Mouse (Mus musculus) intestine, postnatal 0 days (tissue): ENCODE results near the gene Acss2. TPM values are rescaled to one million over a fixed set of nuclear protein-coding genes. Genes with fewer than 3 reads are reported as not detected.

Experiments
- ATAC-seq: fragments of 200-750 bp; cut with Nextera tagmentation; 2 replicates; pipeline ENCODE4 v1.8.0; 2017; ENCODE audit warnings: mild to moderate bottlenecking, moderate TSS enrichment, moderate library complexity
- H3K27ac ChIP-seq: fragments of 300-500 bp; sonication (generic); 2 replicates; pipeline ENCODE4 v1.5.1; 2014; ENCODE audit warnings: mild to moderate bottlenecking, low read depth, low read length, moderate library complexity
- H3K27me3 ChIP-seq: fragments of 300-500 bp; sonication (generic); replicated peaks from 2 replicates; pipeline ENCODE4 v1.6.1; 2014; ENCODE audit warnings: low read length, mixed read lengths; ENCODE audit not compliant: control insufficient read depth, insufficient read depth
- H3K36me3 ChIP-seq: fragments of 300-500 bp; sonication (generic); 2 replicates; pipeline ENCODE4 v1.6.1; 2014; ENCODE audit warnings: mild to moderate bottlenecking, moderate library complexity; ENCODE audit not compliant: control insufficient read depth, insufficient read depth
- H3K4me1 ChIP-seq: fragments of 300-500 bp; sonication (generic); replicated peaks from 2 replicates; pipeline ENCODE4 v1.6.1; 2014; ENCODE audit warnings: antibody characterized with exemption, low read length, mixed read lengths; ENCODE audit not compliant: control insufficient read depth, insufficient read depth
- H3K4me2 ChIP-seq: fragments of 300-500 bp; sonication (generic); replicated peaks from 2 replicates; pipeline ENCODE4 v1.6.1; 2014; ENCODE audit warnings: low read depth, mild to moderate bottlenecking, moderate library complexity
- H3K4me3 ChIP-seq: fragments of 300-500 bp; sonication (generic); 2 replicates; pipeline ENCODE4 v1.5.1; 2014; ENCODE audit warnings: low read depth, low read length
- H3K9ac ChIP-seq: fragments of 300-500 bp; sonication (generic); 2 replicates; pipeline ENCODE4 v1.6.1; 2014; ENCODE audit warnings: mild to moderate bottlenecking, low read depth, low read length
- H3K9me3 ChIP-seq: fragments of 300-500 bp; sonication (generic); 2 replicates; pipeline ENCODE4 v1.6.1; 2016; ENCODE audit warnings: mixed run types; ENCODE audit not compliant: control insufficient read depth
- CTCF ChIP-seq: sonication (generic); IDR thresholded peaks from 2 replicates; pipeline ENCODE4 v1.5.1; 2016; ENCODE audit warnings: low read depth, mild to moderate bottlenecking, control low read depth, antibody characterized with exemption, moderate library complexity
- WGBS: fragments of 180-500 bp; shearing (Covaris S2); extraction: QIAGEN DNeasy Blood & Tissue Kit; methylation state at CpG from one replicate; pipeline ENCODE4 v1.1.7; 2014; 5-methylcytosine and 5-hydroxymethylcytosine counted together
- polyA plus RNA-seq: library from polyadenylated mRNA; unstranded; fragments of >200 nt; fragmentation: Nextera tagmentation; extraction: Ambion mirVana; gene quantifications from 2 replicates; pipeline ENCODE4 v1.2.1, GENCODE M21; 2015

The Acss2 gene
- polyA plus RNA-seq, 1 experiment from 2014 or later: 8.4 TPM

DNA sequence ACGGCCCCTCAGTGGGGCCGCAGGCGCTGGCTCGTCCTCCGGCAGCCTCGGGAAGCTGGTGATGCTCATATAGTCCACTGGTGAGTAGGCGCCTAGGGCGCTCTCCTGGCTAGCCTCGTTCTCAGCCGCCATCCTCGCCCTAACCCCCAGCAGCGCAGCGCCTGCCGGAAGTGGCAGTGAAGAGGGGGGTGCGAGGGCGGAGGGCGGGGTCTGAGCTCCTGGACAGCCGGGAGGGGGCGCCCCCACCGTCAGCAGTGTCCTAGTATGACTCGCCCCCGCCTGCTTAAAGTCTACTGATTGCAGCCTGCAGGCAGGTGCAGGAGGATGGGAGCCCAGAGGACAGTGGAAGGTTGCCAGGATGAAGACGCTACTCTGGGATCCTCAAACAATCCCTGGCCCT is 3.1 kb upstream of the Acss2 start:
- H3K4me2 ChIP-seq: peak overlapping the region; percentile 58
- 2% methylated on average over 21 of the region's 23 CpGs for WGBS
- H3K4me1 ChIP-seq: no peaks in the 10 kb centered on the region
- peaks cover 6% of the 10 kb centered on the region; the same call in 1 of the 2 replicates for H3K27me3 ChIP-seq
- peak overlapping the region; percentile 12; the same call in 1 of the 2 replicates for H3K9ac ChIP-seq
- no peaks in the 10 kb centered on the region for H3K36me3 ChIP-seq
- no peaks in the 10 kb centered on the region for H3K9me3 ChIP-seq
- ATAC-seq: no peak
- peak overlapping the region; percentile 24 for H3K4me3 ChIP-seq
- TF ChIP-seq CTCF: peak; percentile 68
- H3K27ac ChIP-seq: no peak overlapping the region

DNA sequence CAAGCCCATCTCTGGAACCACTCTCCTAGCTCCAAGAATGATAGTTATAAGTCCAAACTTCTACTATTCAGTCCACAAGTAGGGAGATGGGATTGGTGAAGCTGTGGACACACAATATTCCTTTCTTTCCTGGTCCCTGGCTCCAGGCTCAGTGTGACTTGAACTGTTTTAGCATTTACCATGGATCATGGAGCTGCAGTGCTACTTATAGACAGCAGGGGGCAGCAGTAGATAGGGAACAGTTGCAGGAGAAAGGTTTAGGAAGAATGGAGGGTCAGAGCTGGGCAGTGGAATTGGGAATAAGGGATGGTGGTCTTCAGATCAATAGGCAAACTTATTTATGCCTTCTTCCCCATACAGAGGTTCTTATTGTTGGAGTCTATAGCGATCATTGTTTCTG is 1.8 kb upstream of the Acss2 start:
- no peak overlapping the region for H3K9ac ChIP-seq
- H3K4me1 ChIP-seq: no peaks in the 10 kb centered on the region
- no peak for ATAC-seq

DNA sequence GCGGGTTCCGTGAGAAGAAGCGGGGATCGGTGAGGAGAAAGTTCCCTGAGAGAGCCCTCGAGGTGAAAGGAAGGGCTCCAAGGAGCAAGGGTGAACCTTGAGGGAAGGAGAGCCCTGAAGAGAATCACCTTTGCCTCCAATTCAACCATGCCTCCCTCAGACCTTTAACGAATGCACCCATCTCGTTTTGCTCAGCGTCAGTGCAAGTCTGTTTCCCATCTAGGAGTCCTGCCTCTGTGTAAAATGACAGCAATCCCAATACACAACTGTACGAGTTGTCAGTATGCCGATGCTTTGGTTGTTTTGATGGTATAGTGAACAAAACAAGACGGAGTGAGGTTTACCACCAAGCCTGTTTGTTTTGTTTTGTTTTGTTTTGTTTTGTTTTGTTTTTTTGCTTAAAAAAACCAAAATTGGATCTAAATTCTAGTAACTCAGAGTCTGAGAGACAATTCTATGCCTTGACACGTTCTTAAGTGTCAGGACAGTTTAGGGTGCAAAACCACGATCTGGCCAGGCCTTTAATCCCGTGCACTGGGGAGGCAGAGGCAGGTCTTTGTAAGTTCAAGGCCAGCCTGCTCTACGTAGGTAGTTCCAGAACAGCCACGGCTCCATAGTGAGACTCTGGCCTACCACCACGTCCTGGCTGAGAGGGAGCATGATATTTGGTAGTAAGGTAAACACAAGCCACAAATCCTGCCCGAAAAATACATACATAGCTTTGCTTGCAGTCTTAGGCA is 953 bp downstream of the Acss2 start:
- Histone ChIP-seq H3K4me3 (peak overlapping the region; percentile 80), H3K9ac (peak overlapping the region; percentile 51), H3K27me3 (peaks cover 6% of the 10 kb centered on the region; the same call in 1 of the 2 replicates), H3K9me3 (no peaks in the 10 kb centered on the region), H3K36me3 (no peaks in the 10 kb centered on the region), H3K4me2 (peak overlapping the region; percentile 87), H3K27ac (no peak overlapping the region), H3K4me1 (no peaks in the 10 kb centered on the region)
- 24% methylated on average over 18 of the region's 18 CpGs for WGBS
- no peak for ATAC-seq
- TF ChIP-seq CTCF: no peak

More for the DNA sequence above, 1.8 kb upstream of the Acss2 start:
- WGBS: 4% methylated on average over 1 of the region's 1 CpGs
- Histone ChIP-seq H3K27ac (no peak overlapping the region), H3K27me3 (peaks cover 6% of the 10 kb centered on the region; the same call in 1 of the 2 replicates), H3K4me3 (no peak overlapping the region), H3K9me3 (no peaks in the 10 kb centered on the region), H3K4me2 (no peak overlapping the region), H3K36me3 (no peaks in the 10 kb centered on the region)
- TF ChIP-seq CTCF: peak; percentile 98

- no peaks in the 10 kb centered on the region for H3K9me3 ChIP-seq
- H3K4me1 ChIP-seq: no peaks in the 10 kb centered on the region
- WGBS: 60% methylated on average over 5 of the region's 5 CpGs
- H3K27ac ChIP-seq: no peak overlapping the region
- TF ChIP-seq CTCF: no peak
- ATAC-seq: no peak
- no peaks in the 10 kb centered on the region for H3K27me3 ChIP-seq
- H3K9ac ChIP-seq: no peak overlapping the region
- H3K36me3 ChIP-seq: no peaks in the 10 kb centered on the region
- H3K4me2 ChIP-seq: no peak overlapping the region
- H3K4me3 ChIP-seq: no peak overlapping the region
Measured at GRCm38 (mm10) chr2:155523706-155524105, 6.0 kb downstream of the Acss2 start.

GRCm38 (mm10) chr2:155524378-155524777 is 6.6 kb downstream of the Acss2 start:
- no peak for TF ChIP-seq CTCF
- WGBS: 7% methylated on average over 1 of the region's 1 CpGs

DNA sequence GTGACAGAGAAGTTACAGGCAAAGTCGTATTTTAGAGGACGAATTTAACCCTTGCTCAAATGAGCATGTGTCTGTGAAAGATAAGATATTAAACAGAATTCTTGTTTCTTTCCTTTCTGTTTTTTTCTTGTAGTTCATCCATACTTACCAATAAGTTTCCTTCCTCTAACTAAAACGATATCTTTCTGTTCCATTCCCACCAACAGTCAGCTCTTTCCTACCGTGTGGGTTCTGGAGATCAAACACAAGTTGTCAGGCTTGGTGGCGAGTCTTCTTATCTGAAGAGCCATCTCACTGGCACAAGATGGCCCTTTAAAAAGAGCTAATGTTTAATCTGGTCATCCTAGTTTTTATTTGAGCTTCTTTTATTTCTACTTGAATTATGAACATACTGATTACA is 9.6 kb downstream of the Acss2 start:
- no peaks in the 10 kb centered on the region for H3K9me3 ChIP-seq
- no peaks in the 10 kb centered on the region for H3K36me3 ChIP-seq
- no peak overlapping the region for H3K27ac ChIP-seq
- H3K4me1 ChIP-seq: no peaks in the 10 kb centered on the region
- no peak for ATAC-seq
- no peak for TF ChIP-seq CTCF
- no peak overlapping the region for H3K9ac ChIP-seq
- 57% methylated on average over 5 of the region's 5 CpGs for WGBS
- no peak overlapping the region for H3K4me3 ChIP-seq
- no peaks in the 10 kb centered on the region for H3K27me3 ChIP-seq
- no peak overlapping the region for H3K4me2 ChIP-seq

More at GRCm38 (mm10) chr2:155524378-155524777, 6.6 kb downstream of the Acss2 start:
- H3K4me3 ChIP-seq: no peak overlapping the region
- no peaks in the 10 kb centered on the region for H3K36me3 ChIP-seq
- no peaks in the 10 kb centered on the region for H3K4me1 ChIP-seq
- H3K27ac ChIP-seq: no peak overlapping the region
- H3K27me3 ChIP-seq: no peaks in the 10 kb centered on the region
- no peak overlapping the region for H3K4me2 ChIP-seq
- H3K9me3 ChIP-seq: no peaks in the 10 kb centered on the region
- no peak overlapping the region for H3K9ac ChIP-seq
- ATAC-seq: no peak
